Mouse (Mus musculus) embryo, embryonic 10.5 days (tissue): ENCODE data around the gene Cpeb2.

Source experiments
- DNase-seq: peaks from one replicate; pipeline ENCODE4 v3.0.0-alpha.2; 2015; ENCODE audit warnings: low spot score

Cpeb2 gene

DNA sequence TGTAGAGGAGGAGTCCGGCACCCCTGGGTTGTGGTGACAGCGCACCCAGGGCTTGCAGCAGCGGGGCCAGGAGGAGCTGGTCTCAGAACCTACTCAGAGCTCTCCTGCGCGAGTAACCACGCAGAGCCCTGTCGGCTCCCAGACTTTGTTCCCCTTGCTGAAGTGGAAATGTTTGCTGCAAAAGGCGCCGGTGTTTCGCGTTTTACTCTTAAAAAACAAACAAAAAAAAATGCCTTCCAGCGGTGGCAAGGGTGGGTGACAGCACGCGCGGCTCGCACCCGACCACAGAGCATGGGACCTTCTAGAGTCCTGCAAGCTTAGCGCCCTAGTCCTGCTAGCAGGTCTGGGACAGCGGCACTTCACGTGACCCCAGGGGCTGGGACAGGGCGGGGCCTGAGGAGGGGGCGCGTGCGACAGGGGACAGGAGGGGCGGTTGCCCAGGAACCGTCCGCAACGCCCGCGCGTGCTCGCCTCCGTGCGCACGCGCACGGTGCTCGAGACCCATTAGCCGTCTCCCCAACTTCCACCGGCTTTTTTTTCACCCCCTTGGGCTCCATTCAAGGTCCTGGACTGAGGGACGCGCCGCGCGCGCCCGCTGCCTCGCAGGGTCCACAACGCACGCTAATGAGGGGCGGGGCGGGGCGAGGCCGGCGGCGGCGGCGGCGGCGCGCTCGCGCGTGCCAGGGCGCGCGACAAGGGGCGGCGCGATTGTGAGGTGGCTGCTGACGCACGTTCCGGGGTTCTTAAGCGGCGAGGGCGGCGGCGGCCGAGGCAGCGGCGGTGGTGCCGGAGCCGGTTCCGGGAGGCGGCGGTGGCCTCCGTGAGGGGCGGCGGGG is at the start of gene Cpeb2:
Gene Cpeb2, plus strand, starts transcription at position 691 of the 836 bp plus-strand sequence.
- peak; percentile 92 for DNase-seq

GRCm38 (mm10) chr5:43183556-43183955 is 49.4 kb upstream of the Cpeb2 start:
- no peak for DNase-seq

DNA sequence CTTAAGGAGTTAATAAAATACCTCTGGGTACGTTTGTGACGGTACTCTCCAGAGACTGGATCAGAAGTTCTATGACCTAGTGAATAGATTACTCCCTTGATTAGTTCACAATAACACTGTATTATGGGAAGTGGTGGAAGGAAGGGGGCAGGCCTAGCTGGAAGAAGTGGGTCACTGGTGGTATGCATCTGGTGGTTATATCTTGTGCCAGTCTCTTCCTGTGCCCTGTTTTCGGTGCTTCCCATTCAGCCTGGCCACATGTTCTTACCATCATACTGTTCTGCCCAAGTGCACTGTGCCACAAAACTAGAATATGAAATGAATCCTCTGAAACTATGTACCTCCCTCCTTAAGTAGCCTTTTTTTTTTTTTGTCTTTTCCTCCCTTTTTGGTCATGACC is 48.1 kb upstream of the Cpeb2 start:
- no peak for DNase-seq

- no peak for DNase-seq
These were observed 47.5 kb upstream of the Cpeb2 start for GRCm38 (mm10) chr5:43185478-43185877.

DNA sequence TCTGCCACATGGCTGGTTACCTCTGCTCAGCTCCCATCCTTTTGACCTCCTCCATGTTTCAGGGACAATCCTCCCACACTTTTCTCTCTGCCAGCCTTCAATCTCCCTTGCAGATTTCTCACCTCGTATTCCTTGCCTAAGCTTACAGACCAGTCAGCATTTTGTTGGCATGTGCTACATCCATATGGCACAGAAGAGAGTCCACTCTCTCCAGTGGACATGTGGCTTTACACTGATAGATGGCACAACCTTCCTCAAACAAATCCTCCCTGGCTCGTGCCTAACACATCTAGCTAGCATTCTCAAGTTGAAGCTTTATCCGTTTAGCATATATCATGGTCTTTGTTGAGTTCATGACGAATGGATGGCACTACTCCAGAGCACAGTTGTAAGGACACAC is 32.3 kb upstream of the Cpeb2 start:
- DNase-seq = no peak

GRCm38 (mm10) chr5:43206495-43207053 is 26.4 kb upstream of the Cpeb2 start:
- no peak for DNase-seq

- DNase-seq = no peak
These were observed 15.5 kb upstream of the Cpeb2 start for GRCm38 (mm10) chr5:43217468-43217867.

- DNase-seq = no peak
These were observed 14.8 kb upstream of the Cpeb2 start for GRCm38 (mm10) chr5:43217987-43218846.

GRCm38 (mm10) chr5:43218847-43219132 is 14.2 kb upstream of the Cpeb2 start:
- DNase-seq = no peak

GRCm38 (mm10) chr5:43223359-43223758 is 9.6 kb upstream of the Cpeb2 start:
- no peak for DNase-seq

DNA sequence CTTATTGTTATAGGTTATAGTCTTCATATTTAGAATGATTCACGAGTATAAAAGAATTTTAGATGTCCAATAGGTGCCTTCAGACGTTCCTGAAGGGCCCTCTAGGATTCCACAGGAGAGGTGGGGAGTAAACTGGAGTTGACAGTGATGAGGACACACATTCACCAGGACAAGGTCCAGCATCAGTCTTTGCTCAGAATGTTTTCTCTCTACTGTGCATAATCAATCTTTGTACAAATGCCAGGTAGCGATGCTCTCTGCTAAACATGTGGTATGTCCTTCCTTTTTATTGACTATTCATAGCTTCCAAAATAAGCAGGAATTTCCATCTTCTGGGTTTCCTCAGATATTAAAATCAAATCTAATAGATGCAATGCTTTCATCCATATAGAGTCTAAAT is 8.7 kb upstream of the Cpeb2 start:
- no peak for DNase-seq

- DNase-seq = no peak
These were observed 6.8 kb upstream of the Cpeb2 start for GRCm38 (mm10) chr5:43226160-43226559.

- no peak for DNase-seq
These were observed 5.4 kb upstream of the Cpeb2 start for GRCm38 (mm10) chr5:43227607-43228006.

GRCm38 (mm10) chr5:43231061-43231460 is 1.9 kb upstream of the Cpeb2 start:
- no peak for DNase-seq

DNA sequence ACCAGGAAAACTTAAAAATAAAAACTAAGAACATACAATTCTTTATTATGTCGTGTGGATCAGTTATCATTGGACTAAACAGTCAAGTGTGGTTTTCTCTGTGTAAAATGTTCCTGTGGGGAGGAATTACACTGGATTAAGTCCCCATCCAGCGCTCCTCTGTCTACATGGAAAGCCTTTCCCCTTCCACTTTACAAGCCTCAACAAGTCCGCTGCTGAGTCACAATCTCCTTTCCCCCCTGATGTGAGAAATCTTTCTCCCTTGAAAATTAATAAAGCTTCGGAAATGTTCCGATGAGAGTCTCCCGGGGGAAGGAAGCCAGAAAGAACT is 856 bp upstream of the Cpeb2 start:
- no peak for DNase-seq

DNA sequence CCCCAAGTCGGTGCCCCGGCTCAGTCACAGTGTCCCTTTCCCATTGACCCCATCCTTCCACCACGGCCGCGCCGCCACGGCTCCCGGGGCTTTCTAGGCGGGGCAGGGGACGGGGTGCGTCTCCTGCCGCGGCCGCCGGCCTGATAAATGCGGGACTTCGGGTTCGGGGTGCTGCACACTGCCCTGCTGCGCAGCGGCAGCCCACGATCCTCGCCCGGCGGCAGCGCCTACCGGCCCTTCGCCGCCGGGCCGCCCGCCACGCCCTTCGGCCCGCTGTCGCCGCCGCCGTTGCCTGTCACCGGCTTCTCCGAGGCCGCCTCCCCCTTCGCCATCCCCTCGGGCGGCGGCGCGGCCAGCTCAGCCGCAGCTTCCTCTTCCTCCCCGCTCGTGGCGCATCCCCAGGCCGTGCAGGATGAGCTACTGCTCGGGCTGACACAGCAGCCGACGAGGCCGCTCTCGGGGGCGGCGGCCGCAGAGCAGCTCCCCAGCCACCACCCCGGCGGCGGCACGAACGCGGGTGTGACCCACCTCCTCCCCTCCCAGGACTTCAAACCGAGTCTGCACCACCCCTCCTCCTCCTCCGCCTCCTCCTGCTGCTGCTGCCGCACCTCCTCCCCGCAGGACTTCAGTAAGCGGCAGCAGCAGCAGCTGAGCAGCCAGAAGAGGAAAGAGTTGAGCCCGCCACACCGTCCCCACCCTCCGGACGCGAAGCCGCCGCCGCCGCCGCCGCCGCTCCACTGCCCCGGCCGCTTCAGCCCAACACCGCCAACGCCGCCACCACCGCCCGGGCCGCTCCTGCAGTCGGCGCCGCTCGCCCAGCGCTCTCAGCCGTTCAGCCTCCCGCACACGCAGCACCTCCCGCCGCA is 579 bp downstream of the Cpeb2 start:
- DNase-seq = peak; percentile 65

DNA sequence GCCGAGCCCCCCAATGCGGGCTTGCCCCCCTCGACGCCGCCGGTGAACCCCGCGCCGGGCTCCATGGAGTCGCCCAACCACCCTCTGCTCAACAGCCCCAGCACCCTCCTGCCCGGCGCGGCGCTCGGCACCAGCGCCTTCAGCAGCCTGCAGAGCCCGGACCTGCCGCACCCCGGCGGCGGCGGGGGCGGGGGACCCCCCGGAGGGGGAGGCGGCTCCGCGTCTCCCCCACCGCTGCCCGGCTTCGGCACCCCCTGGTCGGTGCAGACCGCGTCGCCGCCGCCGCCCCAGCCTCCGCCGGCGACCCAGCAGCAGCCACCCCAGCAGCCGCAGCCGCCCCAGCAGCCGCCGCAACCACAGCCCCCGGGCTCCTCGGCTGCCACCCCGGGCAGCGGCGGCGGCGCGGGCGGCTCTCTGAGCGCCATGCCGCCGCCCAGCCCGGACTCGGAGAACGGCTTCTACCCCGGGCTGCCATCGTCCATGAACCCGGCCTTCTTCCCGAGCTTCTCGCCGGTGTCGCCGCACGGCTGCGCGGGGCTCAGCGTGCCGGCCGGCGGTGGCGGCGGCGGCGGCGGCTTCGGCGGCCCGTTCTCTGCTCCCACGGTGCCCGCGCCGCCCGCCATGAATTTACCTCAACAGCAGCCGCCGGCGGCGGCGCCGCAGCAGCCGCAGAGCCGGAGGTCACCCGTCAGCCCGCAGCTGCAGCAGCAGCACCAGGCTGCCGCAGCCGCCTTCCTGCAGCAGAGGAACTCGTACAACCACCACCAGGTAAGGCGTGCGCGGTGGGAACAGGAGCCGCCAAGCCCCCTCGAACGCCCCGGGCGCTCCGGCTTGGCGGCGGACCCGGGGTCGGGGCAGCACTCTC is 1.6 kb downstream of the Cpeb2 start:
- DNase-seq = peak; percentile 50

DNA sequence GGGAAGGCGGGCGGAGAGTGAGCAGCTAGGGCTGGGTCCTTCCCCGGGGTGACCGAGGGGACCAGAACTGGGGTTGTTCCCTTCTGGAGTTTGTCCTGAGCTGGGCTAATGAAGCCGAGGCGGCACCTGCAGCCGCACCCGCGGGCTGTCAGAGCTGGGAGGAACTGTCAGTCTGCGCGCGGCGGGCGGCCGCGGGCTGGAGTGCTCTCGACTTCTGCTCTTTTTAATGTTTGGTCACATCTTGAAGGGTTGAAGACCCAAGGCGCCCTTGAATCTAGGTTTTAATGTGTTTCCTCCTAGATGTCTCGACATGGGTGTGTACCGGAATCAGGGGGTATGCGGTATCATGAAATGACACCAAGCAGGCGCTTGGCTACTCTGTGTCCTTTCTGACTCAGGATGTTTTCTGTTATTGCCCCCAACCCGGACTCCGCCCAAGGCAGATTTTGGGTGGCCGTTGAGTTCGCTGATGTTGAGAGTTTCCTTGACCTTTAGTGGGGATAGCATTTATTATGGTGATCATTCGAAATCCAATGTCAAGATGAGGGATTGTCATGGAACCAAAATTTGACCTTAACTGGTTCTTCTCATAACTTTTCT is 2.3 kb downstream of the Cpeb2 start:
- DNase-seq = peak; percentile 45

- DNase-seq = no peak
These were observed 3.0 kb downstream of the Cpeb2 start for GRCm38 (mm10) chr5:43235997-43236396.

- DNase-seq = peak; percentile 18
These were observed 3.5 kb downstream of the Cpeb2 start for GRCm38 (mm10) chr5:43236476-43236875.

DNA sequence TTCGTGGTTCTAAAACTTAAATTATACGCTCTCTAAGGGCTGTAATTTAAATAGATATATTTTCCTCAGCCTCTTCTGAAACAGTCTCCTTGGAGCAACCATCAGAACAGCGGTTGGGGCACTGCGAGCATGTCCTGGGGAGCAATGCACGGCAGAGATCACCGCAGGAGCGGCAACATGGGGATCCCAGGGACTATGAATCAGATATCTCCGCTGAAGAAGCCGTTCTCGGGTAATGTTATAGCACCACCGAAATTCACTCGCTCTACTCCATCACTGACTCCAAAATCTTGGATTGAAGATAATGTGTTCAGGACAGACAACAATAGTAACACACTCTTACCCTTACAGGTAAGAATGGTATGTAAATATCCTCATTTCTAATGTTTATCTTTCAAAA is 4.3 kb downstream of the Cpeb2 start:
- no peak for DNase-seq
